Mouse (Mus musculus) brain, adult 10 weeks (tissue): ENCODE results near the gene Lrrc55. TPM values are rescaled to one million over a fixed set of nuclear protein-coding genes. Genes with fewer than 3 reads are reported as not detected.

Source experiments
- polyA plus RNA-seq: library from polyadenylated mRNA; stranded (reverse); fragments of 350-450 nt; fragmentation: Illumina TruSeq; extraction: RNeasy Lipid Tissue Mini Kit (QIAGEN cat#74804); gene quantifications from one replicate; pipeline ENCODE4 v1.2.3, GENCODE M21; 2015; ENCODE audit warnings: low read depth, low replicate concordance

Gene Lrrc55
- 25.6 TPM for polyA plus RNA-seq

DNA sequence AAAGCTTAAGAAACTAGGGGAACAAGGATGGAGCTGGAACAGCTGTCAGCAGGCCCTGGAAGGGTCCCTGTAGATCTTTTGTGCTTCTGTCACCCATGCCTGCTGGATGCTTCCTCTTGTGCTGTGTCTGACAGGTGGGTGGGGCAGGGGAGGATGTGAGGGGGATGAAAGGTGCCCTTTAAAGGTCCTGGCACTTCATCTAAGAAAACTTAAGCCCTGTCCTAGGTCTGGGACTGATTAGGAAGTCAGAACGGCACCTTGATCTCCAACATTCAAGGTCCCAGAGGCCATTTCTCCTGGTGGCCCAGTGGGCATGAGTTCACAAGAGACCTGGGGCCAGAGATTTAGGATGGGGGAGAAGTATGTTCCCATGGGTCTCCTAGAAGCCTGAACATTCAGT is at the start of gene Lrrc55:
Lrrc55 (minus strand) TSS at position 297 of the 400 bp plus-strand sequence.

DNA sequence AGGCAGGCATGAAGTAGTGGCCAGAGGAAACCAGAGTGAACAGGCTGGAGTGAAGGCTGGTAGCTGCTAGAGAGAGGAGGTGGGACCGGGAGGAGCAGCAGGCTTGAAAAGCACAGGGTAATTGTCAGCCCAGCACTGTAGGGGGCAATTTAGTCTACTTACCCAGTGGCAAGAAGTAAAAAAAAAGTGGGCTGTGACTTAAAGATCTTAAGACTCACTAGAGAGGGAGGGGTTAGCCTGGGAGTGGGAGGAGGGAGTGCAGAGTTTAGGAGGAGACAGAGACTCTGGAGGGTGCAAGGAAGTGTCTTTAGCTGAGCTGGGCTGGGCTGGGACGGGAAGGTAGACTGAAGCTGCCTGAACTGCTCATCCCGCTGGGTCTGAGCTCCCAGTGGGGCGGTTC is 60.9 kb downstream of the Lrrc55 start, which contains the start of gene Aplnr:
Aplnr (plus strand) TSS at position 137 of the 400 bp plus-strand sequence.

Other genes with a start within 250 kb of the Lrrc55 start
- not detected for gene Prg2, start 216.7 kb downstream of the Lrrc55 start, polyA plus RNA-seq
- gene Prg3, start 209.0 kb downstream of the Lrrc55 start, polyA plus RNA-seq: not detected
- gene Ssrp1, start 160.0 kb downstream of the Lrrc55 start, polyA plus RNA-seq: 93.8 TPM
- 2.0 TPM for gene P2rx3, start 159.7 kb downstream of the Lrrc55 start, polyA plus RNA-seq
- gene Tnks1bp1, start 149.2 kb downstream of the Lrrc55 start, polyA plus RNA-seq: 39.5 TPM
- 0.12 TPM for gene Aplnr, start 61.0 kb downstream of the Lrrc55 start, polyA plus RNA-seq
- not detected for gene Olfr987, start 142.1 kb upstream of the Lrrc55 start, polyA plus RNA-seq
- gene Olfr988, start 166.0 kb upstream of the Lrrc55 start, polyA plus RNA-seq: not detected
- gene Olfr992, start 212.3 kb upstream of the Lrrc55 start, polyA plus RNA-seq: not detected
- not detected for gene Olfr993, start 217.7 kb upstream of the Lrrc55 start, polyA plus RNA-seq
- gene Olfr994, start 239.3 kb upstream of the Lrrc55 start, polyA plus RNA-seq: not detected
- gene Olfr995, start 246.4 kb upstream of the Lrrc55 start, polyA plus RNA-seq: not detected